Mouse (Mus musculus) myocyte (in vitro differentiated cells): ENCODE data around the gene Tmcc3.

Experiments used
- POLR2A ChIP-seq: IDR thresholded peaks from one replicate; pipeline ENCODE4 v1.6.1; 2011; ENCODE audit warnings: low read depth, mild to moderate bottlenecking, control low read depth, moderate library complexity; ENCODE audit not compliant: insufficient read length
- POLR2AphosphoS2 ChIP-seq: IDR thresholded peaks from one replicate; pipeline ENCODE4 v1.6.1; 2011; ENCODE audit warnings: low read depth, control low read depth; ENCODE audit not compliant: insufficient read length
- USF1 ChIP-seq: IDR thresholded peaks from one replicate; pipeline ENCODE4 v1.6.1; 2011; ENCODE audit warnings: low read depth, mild to moderate bottlenecking, control low read depth, moderate library complexity

- no peak for TF ChIP-seq POLR2A
- no peak for TF ChIP-seq POLR2AphosphoS2
- no peak for TF ChIP-seq USF1
Observed at GRCm38 (mm10) chr10:94533081-94533724, 221.5 kb downstream of the Tmcc3 start.
